Mouse (Mus musculus): ENCODE measurements around the gene Arhgef25. TPM values are rescaled to one million over a fixed set of nuclear protein-coding genes. Genes with fewer than 3 reads are reported as not detected.

The Arhgef25 gene
- polyA plus RNA-seq, 1 experiment = 8.5 TPM

- H3K36me3 ChIP-seq (ENCODE audit: control insufficient read depth, insufficient read depth, low read length) = peaks cover 28% of the 10 kb centered on the region
- no peaks in the 10 kb centered on the region for H3K27me3 ChIP-seq (ENCODE audit: control insufficient read depth, insufficient read depth, low read length)
- no peak overlapping the region for H3K4me3 ChIP-seq (ENCODE audit: extremely low read depth, insufficient read depth, insufficient read length)
- TF ChIP-seq POLR2A (IDR thresholded peaks at IDR 0.05; ENCODE audit: low read depth, low read length) (no peak), CTCF (IDR thresholded peaks at IDR 0.05; ENCODE audit: extremely low read depth, insufficient read depth, insufficient read length, insufficient replicate concordance) (no peak)
- H3K4me1 ChIP-seq (ENCODE audit: control insufficient read depth, insufficient read depth, insufficient read length) = peaks cover 4% of the 10 kb centered on the region; the same call in 1 of the 2 replicates
- WGBS = 90% methylated on average over 5 of the region's 5 CpGs
- no peak for DNase-seq (ENCODE audit: low read depth in 1 of 2, low spot score in 2 of 2)
- H3K27ac ChIP-seq (ENCODE audit: insufficient read depth, low read length) = no peak overlapping the region
Observed at GRCm38 (mm10) chr10:127199068-127199467, 9.2 kb upstream of the Arhgef25 start.

DNA sequence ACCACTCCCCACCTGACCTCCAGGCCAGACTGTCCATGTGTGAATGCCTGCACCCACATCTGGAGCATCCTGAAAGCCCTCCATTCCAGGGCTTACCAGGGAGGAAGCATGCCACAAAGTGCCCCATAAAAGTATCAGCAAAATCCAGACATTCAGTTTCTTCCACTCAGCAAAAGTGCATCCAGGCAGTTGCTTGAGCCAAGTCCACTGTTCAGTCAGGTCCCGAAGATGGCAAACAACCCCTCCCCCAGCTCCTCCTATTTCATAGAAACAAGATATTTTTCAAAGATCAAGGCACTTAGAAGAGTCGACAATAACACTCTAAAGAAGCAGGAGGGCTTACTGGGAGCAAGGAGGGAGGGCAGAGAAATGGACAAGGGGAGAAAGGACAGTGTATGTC, 8.6 kb upstream of the Arhgef25 start:
- no peak overlapping the region for H3K4me3 ChIP-seq (ENCODE audit: extremely low read depth, insufficient read depth, insufficient read length)
- H3K27me3 ChIP-seq (ENCODE audit: control insufficient read depth, insufficient read depth, low read length) = no peaks in the 10 kb centered on the region
- TF ChIP-seq POLR2A (IDR thresholded peaks at IDR 0.05; ENCODE audit: low read depth, low read length) (no peak), CTCF (IDR thresholded peaks at IDR 0.05; ENCODE audit: extremely low read depth, insufficient read depth, insufficient read length, insufficient replicate concordance) (no peak)
- 86% methylated on average over 2 of the region's 2 CpGs for WGBS
- no peak for DNase-seq (ENCODE audit: low read depth in 1 of 2, low spot score in 2 of 2)
- peaks cover 4% of the 10 kb centered on the region; the same call in 1 of the 2 replicates for H3K4me1 ChIP-seq (ENCODE audit: control insufficient read depth, insufficient read depth, insufficient read length)
- peaks cover 26% of the 10 kb centered on the region for H3K36me3 ChIP-seq (ENCODE audit: control insufficient read depth, insufficient read depth, low read length)
- no peak overlapping the region for H3K27ac ChIP-seq (ENCODE audit: insufficient read depth, low read length)

DNA sequence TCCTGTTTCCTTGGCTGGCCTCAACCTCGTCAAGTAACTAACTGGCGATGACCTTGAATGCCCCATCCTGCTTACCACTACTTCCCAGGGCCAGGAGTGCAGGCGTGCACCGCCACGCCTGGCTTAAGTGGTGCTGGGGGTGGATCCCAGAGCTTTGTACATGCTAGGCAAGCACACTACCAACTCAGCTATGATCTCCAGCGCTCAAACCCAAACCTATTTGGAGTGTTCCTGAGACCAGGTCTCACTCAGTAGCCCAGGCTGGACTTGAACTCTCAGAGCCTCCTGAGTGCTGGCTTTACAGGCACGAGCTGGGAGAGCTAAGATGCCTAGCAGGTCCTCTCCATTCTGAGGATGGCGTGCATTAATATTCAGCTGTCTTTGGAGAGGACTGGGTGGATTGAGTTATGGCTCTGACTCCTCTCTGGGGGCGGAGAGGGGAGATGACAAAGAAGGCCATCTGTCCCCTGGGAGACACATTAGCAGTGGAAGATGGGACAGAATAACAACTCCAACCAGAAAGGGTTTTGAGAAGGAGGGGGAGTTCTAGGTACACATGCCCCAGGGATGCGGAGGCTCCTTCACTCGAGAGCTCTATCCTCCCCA, 7.7 kb upstream of the Arhgef25 start:
- Histone ChIP-seq H3K4me3 (ENCODE audit: extremely low read depth, insufficient read depth, insufficient read length) (no peak overlapping the region), H3K36me3 (ENCODE audit: control insufficient read depth, insufficient read depth, low read length) (peaks cover 21% of the 10 kb centered on the region), H3K27ac (ENCODE audit: insufficient read depth, low read length) (no peak overlapping the region), H3K27me3 (ENCODE audit: control insufficient read depth, insufficient read depth, low read length) (no peaks in the 10 kb centered on the region), H3K4me1 (ENCODE audit: control insufficient read depth, insufficient read depth, insufficient read length) (peaks cover 4% of the 10 kb centered on the region; the same call in 1 of the 2 replicates)
- 92% methylated on average over 11 of the region's 11 CpGs for WGBS
- no peak for DNase-seq (ENCODE audit: low read depth in 1 of 2, low spot score in 2 of 2)
- TF ChIP-seq POLR2A (IDR thresholded peaks at IDR 0.05; ENCODE audit: low read depth, low read length) (no peak), CTCF (IDR thresholded peaks at IDR 0.05; ENCODE audit: extremely low read depth, insufficient read depth, insufficient read length, insufficient replicate concordance) (no peak)

DNA sequence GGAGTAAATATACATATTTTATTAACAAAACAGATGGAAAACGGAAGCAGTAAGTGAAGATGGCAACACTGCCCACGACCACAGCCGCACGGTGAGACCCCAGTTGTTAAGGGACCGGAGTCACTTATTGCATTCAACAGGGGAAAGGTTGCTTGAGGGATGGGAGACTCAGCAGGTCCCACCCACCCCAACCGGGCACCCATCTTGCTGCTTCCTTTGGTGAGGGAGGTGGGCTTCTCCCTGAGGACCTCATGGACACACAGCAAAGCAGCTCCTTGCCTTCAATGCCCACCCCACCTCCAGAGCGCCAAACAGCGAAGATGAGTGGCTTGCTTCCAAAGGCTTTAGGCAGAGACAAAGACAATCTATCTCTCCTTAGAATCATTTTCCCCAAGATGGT, 7.2 kb upstream of the Arhgef25 start:
- no peak overlapping the region for H3K4me3 ChIP-seq (ENCODE audit: extremely low read depth, insufficient read depth, insufficient read length)
- no peak for DNase-seq (ENCODE audit: low read depth in 1 of 2, low spot score in 2 of 2)
- no peak overlapping the region for H3K27ac ChIP-seq (ENCODE audit: insufficient read depth, low read length)
- 92% methylated on average over 8 of the region's 8 CpGs for WGBS
- peaks cover 4% of the 10 kb centered on the region; the same call in 1 of the 2 replicates for H3K4me1 ChIP-seq (ENCODE audit: control insufficient read depth, insufficient read depth, insufficient read length)
- peaks cover 19% of the 10 kb centered on the region for H3K36me3 ChIP-seq (ENCODE audit: control insufficient read depth, insufficient read depth, low read length)
- TF ChIP-seq POLR2A (IDR thresholded peaks at IDR 0.05; ENCODE audit: low read depth, low read length) (no peak), CTCF (IDR thresholded peaks at IDR 0.05; ENCODE audit: extremely low read depth, insufficient read depth, insufficient read length, insufficient replicate concordance) (no peak)
- H3K27me3 ChIP-seq (ENCODE audit: control insufficient read depth, insufficient read depth, low read length) = no peaks in the 10 kb centered on the region

GRCm38 (mm10) chr10:127196392-127196791, 6.5 kb upstream of the Arhgef25 start:
- 93% methylated on average over 5 of the region's 5 CpGs for WGBS
- peak overlapping the region; percentile 38; the same call in 1 of the 2 replicates for H3K27ac ChIP-seq (ENCODE audit: insufficient read depth, low read length)
- DNase-seq (ENCODE audit: low read depth in 1 of 2, low spot score in 2 of 2) = no peak
- TF ChIP-seq CTCF (IDR thresholded peaks at IDR 0.05; ENCODE audit: extremely low read depth, insufficient read depth, insufficient read length, insufficient replicate concordance) (no peak), POLR2A (IDR thresholded peaks at IDR 0.05; ENCODE audit: low read depth, low read length) (no peak)
- peaks cover 4% of the 10 kb centered on the region; the same call in 1 of the 2 replicates for H3K4me1 ChIP-seq (ENCODE audit: control insufficient read depth, insufficient read depth, insufficient read length)
- H3K27me3 ChIP-seq (ENCODE audit: control insufficient read depth, insufficient read depth, low read length) = no peaks in the 10 kb centered on the region
- no peak overlapping the region for H3K4me3 ChIP-seq (ENCODE audit: extremely low read depth, insufficient read depth, insufficient read length)
- H3K36me3 ChIP-seq (ENCODE audit: control insufficient read depth, insufficient read depth, low read length) = peaks cover 17% of the 10 kb centered on the region

- under 1% methylated on average over 45 of the region's 47 CpGs for WGBS
- peaks cover 15% of the 10 kb centered on the region for H3K36me3 ChIP-seq (ENCODE audit: control insufficient read depth, insufficient read depth, low read length)
- no peak for DNase-seq (ENCODE audit: low read depth in 1 of 2, low spot score in 2 of 2)
- TF ChIP-seq CTCF (IDR thresholded peaks at IDR 0.05; ENCODE audit: extremely low read depth, insufficient read depth, insufficient read length, insufficient replicate concordance) (no peak), POLR2A (IDR thresholded peaks at IDR 0.05; ENCODE audit: low read depth, low read length) (no peak)
- peak within 1 kb of the TSS; percentile 65 for H3K4me3 ChIP-seq (ENCODE audit: extremely low read depth, insufficient read depth, insufficient read length)
- H3K27ac ChIP-seq (ENCODE audit: insufficient read depth, low read length) = peak within 1 kb of the TSS; percentile 38
- no peaks in the 10 kb centered on the region for H3K27me3 ChIP-seq (ENCODE audit: control insufficient read depth, insufficient read depth, low read length)
- peaks cover 4% of the 10 kb centered on the region; the same call in 1 of the 2 replicates for H3K4me1 ChIP-seq (ENCODE audit: control insufficient read depth, insufficient read depth, insufficient read length)
Observed at GRCm38 (mm10) chr10:127195328-127196129, 5.6 kb upstream of the Arhgef25 start, which contains the start of gene Dtx3. Gene Dtx3, minus strand, starts transcription at chr10:127195728.

All from spleen, adult 2 months (tissue).